Mouse (Mus musculus): ENCODE results near the gene Nfe2l3. TPM values are rescaled to one million over a fixed set of nuclear protein-coding genes. Genes with fewer than 3 reads are reported as not detected.

Gene Nfe2l3
- polyA plus RNA-seq, 1 experiment from 2014 or later, result 4.0 TPM

DNA sequence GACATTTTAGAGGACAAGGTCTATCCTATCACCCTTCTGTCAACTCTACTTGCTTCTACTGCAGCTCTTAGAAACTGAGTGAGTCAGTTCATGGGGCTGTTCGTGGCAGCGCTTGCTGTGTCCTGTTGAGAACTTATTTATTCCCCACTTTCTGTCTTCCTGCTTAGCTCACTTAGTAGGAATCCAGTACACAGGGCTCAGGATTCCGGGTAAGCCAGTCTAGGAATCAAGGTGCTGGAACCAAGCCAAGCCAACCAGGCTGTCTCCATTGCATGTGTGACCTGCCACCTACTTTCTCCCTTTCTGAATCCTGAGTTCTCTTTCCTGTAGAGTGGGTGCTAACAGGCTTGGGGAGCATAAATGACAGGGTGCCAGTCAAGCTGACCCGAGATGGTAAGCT, 5.2 kb downstream of the Nfe2l3 start:
- Histone ChIP-seq H3K4me1 (ENCODE audit: control insufficient read depth, insufficient read depth, low read length) (peaks cover 24% of the 10 kb centered on the region), H3K9ac (ENCODE audit: low read length) (peak overlapping the region; percentile 11; the same call in 1 of the 2 replicates), H3K9me3 (replicated peaks; ENCODE audit: control insufficient read depth, low read length) (no peaks in the 10 kb centered on the region), H3K27ac (ENCODE audit: low read length) (peak overlapping the region; percentile 83), H3K4me3 (ENCODE audit: low read length) (no peak overlapping the region), H3K4me2 (ENCODE audit: low read depth, low read length) (peak overlapping the region; percentile 42; the same call in 1 of the 2 replicates), H3K27me3 (ENCODE audit: control insufficient read depth, insufficient read depth, low read length) (peaks cover 9% of the 10 kb centered on the region), H3K36me3 (ENCODE audit: control insufficient read depth, insufficient read depth) (no peaks in the 10 kb centered on the region)
- ATAC-seq (replicated peaks; ENCODE audit: extremely low read depth, insufficient read depth, low FRiP score), result peak; percentile 66
- 19% methylated on average over 4 of the region's 4 CpGs for WGBS

DNA sequence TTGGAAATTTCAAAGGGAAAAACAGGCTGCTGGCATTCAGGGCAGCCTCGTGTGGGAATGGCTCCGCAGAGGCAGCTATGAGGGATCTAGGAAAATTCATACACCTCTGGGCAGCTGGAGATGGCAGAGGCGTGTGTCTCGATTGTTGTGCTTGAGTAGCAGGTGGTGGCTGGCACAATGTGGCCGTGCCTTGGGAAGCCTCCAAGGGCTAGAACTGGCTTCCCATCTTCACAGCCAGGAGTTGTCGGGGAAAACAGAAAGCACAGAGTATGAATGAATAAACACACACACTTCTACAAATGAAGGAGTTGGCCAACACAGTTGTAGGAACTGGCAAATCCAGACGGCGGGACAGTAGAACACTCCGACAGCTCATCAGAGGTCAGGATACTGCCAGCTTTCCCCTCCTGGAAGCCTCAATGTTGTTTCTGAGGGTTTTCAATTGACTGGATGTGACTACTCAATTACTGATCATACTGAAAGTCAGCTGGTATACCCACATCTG, 6.4 kb downstream of the Nfe2l3 start:
- Histone ChIP-seq H3K9me3 (replicated peaks; ENCODE audit: control insufficient read depth, low read length) (no peaks in the 10 kb centered on the region), H3K27ac (ENCODE audit: low read length) (peak overlapping the region; percentile 83; the same call in 1 of the 2 replicates), H3K4me1 (ENCODE audit: control insufficient read depth, insufficient read depth, low read length) (peaks cover 22% of the 10 kb centered on the region), H3K9ac (ENCODE audit: low read length) (no peak overlapping the region), H3K4me3 (ENCODE audit: low read length) (no peak overlapping the region), H3K27me3 (ENCODE audit: control insufficient read depth, insufficient read depth, low read length) (peaks cover 5% of the 10 kb centered on the region; the same call in 1 of the 2 replicates), H3K4me2 (ENCODE audit: low read depth, low read length) (no peak overlapping the region), H3K36me3 (ENCODE audit: control insufficient read depth, insufficient read depth) (no peaks in the 10 kb centered on the region)
- ATAC-seq (replicated peaks; ENCODE audit: extremely low read depth, insufficient read depth, low FRiP score), result no peak
- WGBS, result 72% methylated on average over 9 of the region's 9 CpGs

DNA sequence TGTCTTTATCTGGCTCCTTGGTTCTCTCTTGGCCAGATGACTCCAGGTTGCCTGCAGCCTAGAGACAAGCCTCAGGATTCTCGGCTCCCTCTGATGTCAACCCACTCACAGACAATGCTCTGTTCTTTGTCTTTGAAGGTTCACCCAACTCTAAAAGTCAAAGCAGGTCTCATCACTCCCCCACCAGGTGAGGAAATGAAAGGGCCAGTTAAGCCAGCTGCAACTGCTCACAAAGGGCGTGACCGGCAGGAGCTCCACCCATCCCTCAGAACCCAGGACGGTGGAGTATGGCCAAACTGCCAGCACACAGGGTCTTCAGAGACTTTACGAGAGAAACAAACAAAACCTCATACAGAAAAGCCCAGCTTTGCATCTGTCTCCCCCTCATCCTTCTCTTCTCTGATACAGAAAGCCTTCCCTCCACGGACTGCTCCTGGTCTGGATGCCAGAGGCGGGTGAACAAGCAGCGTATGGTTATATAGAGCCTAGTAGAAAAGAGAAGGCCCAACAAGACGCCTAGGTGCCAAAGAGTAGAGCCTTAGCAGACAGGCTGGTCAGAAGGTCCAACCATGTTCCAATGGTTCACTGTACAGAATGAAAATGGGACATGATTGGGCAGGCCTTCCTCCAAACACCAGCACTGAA, 9.8 kb downstream of the Nfe2l3 start:
- ATAC-seq (replicated peaks; ENCODE audit: extremely low read depth, insufficient read depth, low FRiP score), result no peak
- H3K27ac ChIP-seq (ENCODE audit: low read length), result no peak overlapping the region

DNA sequence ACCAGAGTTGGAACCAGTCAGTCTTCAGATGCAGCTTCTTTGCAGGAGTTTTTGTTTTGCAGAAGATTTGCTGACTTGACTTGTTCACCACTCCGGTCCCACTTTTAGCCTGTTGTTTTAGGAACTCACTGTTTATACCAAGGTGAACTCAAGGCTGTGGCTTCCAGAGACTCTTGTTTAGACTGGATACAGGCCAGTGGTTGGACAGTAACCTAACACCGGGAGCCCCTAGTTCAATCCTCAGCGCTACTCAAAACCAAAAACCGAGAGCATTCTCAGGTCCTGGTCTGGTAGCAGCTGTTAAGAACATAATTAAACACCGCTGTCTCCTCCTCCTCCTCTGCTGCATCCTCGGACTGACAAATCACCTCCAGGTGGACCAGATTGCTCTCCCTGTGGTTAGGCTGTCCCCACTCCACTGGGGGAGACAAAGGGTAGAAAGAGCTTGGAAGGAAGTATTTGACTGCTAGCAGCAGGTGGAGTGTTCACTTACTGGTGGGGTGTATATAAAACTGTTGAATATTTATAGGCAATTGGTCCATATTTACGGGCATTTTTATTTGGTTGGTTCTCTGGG, 20.5 kb downstream of the Nfe2l3 start:
- peaks cover 3% of the 10 kb centered on the region; the same call in 1 of the 2 replicates for H3K36me3 ChIP-seq (ENCODE audit: control insufficient read depth, insufficient read depth)
- 75% methylated on average over 7 of the region's 7 CpGs for WGBS
- no peak for ATAC-seq (replicated peaks; ENCODE audit: extremely low read depth, insufficient read depth, low FRiP score)

More for the DNA sequence above, 9.8 kb downstream of the Nfe2l3 start:
- peaks cover 17% of the 10 kb centered on the region for H3K4me1 ChIP-seq (ENCODE audit: control insufficient read depth, insufficient read depth, low read length)
- H3K9me3 ChIP-seq (replicated peaks; ENCODE audit: control insufficient read depth, low read length), result no peaks in the 10 kb centered on the region
- no peak overlapping the region for H3K9ac ChIP-seq (ENCODE audit: low read length)
- no peak overlapping the region for H3K4me3 ChIP-seq (ENCODE audit: low read length)
- H3K27me3 ChIP-seq (ENCODE audit: control insufficient read depth, insufficient read depth, low read length), result no peaks in the 10 kb centered on the region
- no peak overlapping the region for H3K4me2 ChIP-seq (ENCODE audit: low read depth, low read length)
- H3K36me3 ChIP-seq (ENCODE audit: control insufficient read depth, insufficient read depth), result no peaks in the 10 kb centered on the region
- 60% methylated on average over 9 of the region's 9 CpGs for WGBS

DNA sequence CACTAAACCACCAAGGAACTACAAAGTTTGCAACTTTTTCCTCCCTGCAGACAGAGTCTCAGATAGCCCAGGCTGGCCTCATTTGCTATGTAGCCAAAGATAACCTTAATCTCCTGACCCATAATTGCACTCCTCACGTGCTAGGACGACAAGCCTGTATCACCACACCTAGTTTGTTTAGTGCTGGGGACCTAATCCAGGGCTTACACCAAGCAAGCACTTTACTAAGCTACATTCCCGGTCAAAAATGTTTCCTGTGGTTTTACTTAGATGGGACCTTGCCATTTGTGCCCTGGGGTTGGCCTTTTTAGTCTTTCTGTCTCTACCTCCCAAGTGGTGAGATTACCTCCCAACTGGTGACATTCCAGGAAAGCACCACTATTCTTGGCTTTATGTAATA, 22.5 kb downstream of the Nfe2l3 start:
- WGBS, result 28% methylated on average over 3 of the region's 3 CpGs
- Histone ChIP-seq H3K4me2 (ENCODE audit: low read depth, low read length) (no peak overlapping the region), H3K4me3 (ENCODE audit: low read length) (no peak overlapping the region), H3K9me3 (replicated peaks; ENCODE audit: control insufficient read depth, low read length) (no peaks in the 10 kb centered on the region), H3K9ac (ENCODE audit: low read length) (no peak overlapping the region), H3K27me3 (ENCODE audit: control insufficient read depth, insufficient read depth, low read length) (no peaks in the 10 kb centered on the region), H3K27ac (ENCODE audit: low read length) (no peak overlapping the region), H3K4me1 (ENCODE audit: control insufficient read depth, insufficient read depth, low read length) (0 out of 2 replicates have a peak, but pooled peaks cover 3% of the 10 kb centered on the region), H3K36me3 (ENCODE audit: control insufficient read depth, insufficient read depth) (peaks cover 16% of the 10 kb centered on the region)
- no peak for ATAC-seq (replicated peaks; ENCODE audit: extremely low read depth, insufficient read depth, low FRiP score)

More for the DNA sequence above, 20.5 kb downstream of the Nfe2l3 start:
- no peaks in the 10 kb centered on the region for H3K27me3 ChIP-seq (ENCODE audit: control insufficient read depth, insufficient read depth, low read length)
- H3K4me1 ChIP-seq (ENCODE audit: control insufficient read depth, insufficient read depth, low read length), result 0 out of 2 replicates have a peak, but pooled peaks cover 3% of the 10 kb centered on the region
- H3K4me3 ChIP-seq (ENCODE audit: low read length), result no peak overlapping the region
- no peaks in the 10 kb centered on the region for H3K9me3 ChIP-seq (replicated peaks; ENCODE audit: control insufficient read depth, low read length)
- H3K27ac ChIP-seq (ENCODE audit: low read length), result no peak overlapping the region
- no peak overlapping the region for H3K9ac ChIP-seq (ENCODE audit: low read length)
- no peak overlapping the region for H3K4me2 ChIP-seq (ENCODE audit: low read depth, low read length)

DNA sequence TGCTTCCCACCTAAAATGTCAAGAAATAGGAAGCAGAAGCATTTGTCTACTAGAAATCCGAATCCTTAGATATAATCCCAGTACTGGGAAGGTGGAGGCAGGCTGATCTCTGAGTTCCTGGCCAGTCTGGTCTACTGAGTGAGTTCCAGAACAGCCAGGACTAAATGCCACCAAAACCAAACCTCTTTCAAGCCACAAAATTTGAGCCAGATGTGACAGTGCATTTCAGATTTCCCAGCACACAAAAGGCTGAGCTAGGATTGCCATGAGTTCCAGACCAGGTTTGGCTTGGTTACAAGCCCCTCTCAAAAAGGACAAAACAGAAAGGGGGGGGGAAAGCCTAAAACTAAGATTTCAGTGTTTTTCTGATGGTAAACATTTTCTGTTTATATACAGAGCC, 23.7 kb downstream of the Nfe2l3 start:
- Histone ChIP-seq H3K27me3 (ENCODE audit: control insufficient read depth, insufficient read depth, low read length) (no peaks in the 10 kb centered on the region), H3K9ac (ENCODE audit: low read length) (no peak overlapping the region), H3K27ac (ENCODE audit: low read length) (no peak overlapping the region), H3K9me3 (replicated peaks; ENCODE audit: control insufficient read depth, low read length) (no peaks in the 10 kb centered on the region), H3K4me2 (ENCODE audit: low read depth, low read length) (no peak overlapping the region), H3K4me1 (ENCODE audit: control insufficient read depth, insufficient read depth, low read length) (0 out of 2 replicates have a peak, but pooled peaks cover 3% of the 10 kb centered on the region), H3K36me3 (ENCODE audit: control insufficient read depth, insufficient read depth) (peaks cover 25% of the 10 kb centered on the region), H3K4me3 (ENCODE audit: low read length) (no peak overlapping the region)
- ATAC-seq (replicated peaks; ENCODE audit: extremely low read depth, insufficient read depth, low FRiP score), result no peak
- 82% methylated on average over 1 of the region's 1 CpGs for WGBS

DNA sequence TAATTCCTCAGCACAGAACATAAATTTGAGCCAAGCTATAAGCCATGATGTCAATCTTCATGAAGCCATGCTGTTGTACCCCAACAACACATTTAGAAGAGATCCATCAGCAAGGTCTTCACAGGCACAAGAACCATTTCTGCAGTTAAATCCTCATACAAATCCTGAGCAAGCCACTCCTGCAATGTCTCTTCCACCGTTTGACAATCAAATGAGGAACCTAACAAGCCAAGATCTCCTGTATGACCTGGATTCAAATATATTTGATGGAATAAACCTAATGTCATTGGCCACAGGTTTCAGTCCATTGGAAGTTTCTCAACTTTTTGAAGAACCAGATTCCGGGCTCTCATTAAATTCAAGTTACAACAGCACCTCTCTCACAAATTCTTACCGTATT, 24.8 kb downstream of the Nfe2l3 start:
- no peak overlapping the region for H3K27ac ChIP-seq (ENCODE audit: low read length)
- H3K36me3 ChIP-seq (ENCODE audit: control insufficient read depth, insufficient read depth), result peaks cover 34% of the 10 kb centered on the region
- WGBS, result 74% methylated on average over 3 of the region's 3 CpGs
- no peaks in the 10 kb centered on the region for H3K9me3 ChIP-seq (replicated peaks; ENCODE audit: control insufficient read depth, low read length)
- no peaks in the 10 kb centered on the region for H3K27me3 ChIP-seq (ENCODE audit: control insufficient read depth, insufficient read depth, low read length)
- H3K9ac ChIP-seq (ENCODE audit: low read length), result no peak overlapping the region
- no peak for ATAC-seq (replicated peaks; ENCODE audit: extremely low read depth, insufficient read depth, low FRiP score)
- H3K4me1 ChIP-seq (ENCODE audit: control insufficient read depth, insufficient read depth, low read length), result peaks cover 6% of the 10 kb centered on the region; the same call in 1 of the 2 replicates
- no peak overlapping the region for H3K4me2 ChIP-seq (ENCODE audit: low read depth, low read length)
- no peak overlapping the region for H3K4me3 ChIP-seq (ENCODE audit: low read length)

DNA sequence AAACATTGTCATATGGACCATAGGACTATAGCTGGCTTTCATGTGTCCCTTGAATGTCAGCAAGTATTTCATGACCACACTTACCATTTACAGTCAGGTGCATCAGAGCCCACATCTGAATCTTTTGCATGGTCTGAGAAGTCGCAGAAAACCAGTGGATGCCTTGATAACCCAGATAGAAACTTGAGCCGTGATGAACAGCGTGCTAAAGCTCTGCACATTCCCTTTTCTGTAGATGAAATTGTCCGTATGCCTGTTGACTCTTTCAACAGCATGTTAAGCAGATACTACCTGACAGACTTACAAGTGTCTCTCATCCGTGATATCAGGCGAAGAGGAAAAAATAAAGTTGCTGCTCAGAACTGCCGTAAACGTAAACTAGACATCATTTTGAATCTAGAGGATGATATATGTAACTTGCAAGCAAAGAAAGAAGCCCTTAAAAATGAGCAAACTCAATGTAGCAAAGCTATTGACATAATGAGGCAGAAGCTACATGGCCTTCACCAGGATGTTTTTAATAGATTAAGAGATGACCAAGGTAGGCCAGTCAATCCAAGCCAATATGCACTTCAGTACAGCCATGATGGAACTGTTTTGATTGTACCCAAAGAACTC, 25.4 kb downstream of the Nfe2l3 start:
- Histone ChIP-seq H3K4me1 (ENCODE audit: control insufficient read depth, insufficient read depth, low read length) (peaks cover 6% of the 10 kb centered on the region; the same call in 1 of the 2 replicates), H3K4me2 (ENCODE audit: low read depth, low read length) (no peak overlapping the region), H3K9ac (ENCODE audit: low read length) (no peak overlapping the region), H3K27me3 (ENCODE audit: control insufficient read depth, insufficient read depth, low read length) (no peaks in the 10 kb centered on the region), H3K9me3 (replicated peaks; ENCODE audit: control insufficient read depth, low read length) (no peaks in the 10 kb centered on the region), H3K27ac (ENCODE audit: low read length) (no peak overlapping the region), H3K36me3 (ENCODE audit: control insufficient read depth, insufficient read depth) (peaks cover 35% of the 10 kb centered on the region), H3K4me3 (ENCODE audit: low read length) (no peak overlapping the region)
- no peak for ATAC-seq (replicated peaks; ENCODE audit: extremely low read depth, insufficient read depth, low FRiP score)
- WGBS, result 67% methylated on average over 8 of the region's 8 CpGs

DNA sequence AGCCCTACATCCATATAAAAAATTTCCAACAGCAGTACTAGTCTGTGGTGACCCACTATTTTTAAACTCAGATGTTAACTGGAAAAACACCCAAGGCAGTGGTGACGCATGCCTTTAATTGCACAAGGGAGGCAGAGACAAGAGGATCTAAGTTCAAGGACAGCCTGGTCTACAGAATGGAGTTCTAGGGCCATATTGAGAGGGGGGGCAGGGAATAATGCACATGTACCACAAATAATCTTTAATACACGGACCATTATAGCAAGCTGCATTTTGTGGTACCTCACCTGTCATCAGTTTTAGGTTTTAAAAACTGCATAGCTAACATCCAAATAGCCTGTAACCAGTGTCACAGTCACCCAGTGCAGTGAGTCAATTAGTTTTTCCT, 26.4 kb downstream of the Nfe2l3 start:
- 38% methylated on average over 2 of the region's 2 CpGs for WGBS
- Histone ChIP-seq H3K9me3 (replicated peaks; ENCODE audit: control insufficient read depth, low read length) (no peaks in the 10 kb centered on the region), H3K4me2 (ENCODE audit: low read depth, low read length) (no peak overlapping the region), H3K36me3 (ENCODE audit: control insufficient read depth, insufficient read depth) (peaks cover 43% of the 10 kb centered on the region), H3K4me3 (ENCODE audit: low read length) (no peak overlapping the region), H3K9ac (ENCODE audit: low read length) (no peak overlapping the region), H3K27me3 (ENCODE audit: control insufficient read depth, insufficient read depth, low read length) (no peaks in the 10 kb centered on the region), H3K27ac (ENCODE audit: low read length) (no peak overlapping the region), H3K4me1 (ENCODE audit: control insufficient read depth, insufficient read depth, low read length) (peaks cover 7% of the 10 kb centered on the region)
- ATAC-seq (replicated peaks; ENCODE audit: extremely low read depth, insufficient read depth, low FRiP score), result no peak

Data from heart, embryonic 16.5 days (tissue).